Mouse (Mus musculus) activated CD4-positive, CD25-positive, alpha-beta regulatory T cell, adult 9 weeks (primary cell): ENCODE results near the gene Vmn1r44. TPM values are rescaled to one million over a fixed set of nuclear protein-coding genes. Genes with fewer than 3 reads are reported as not detected.

Experiments used
- polyA plus RNA-seq: library from polyadenylated mRNA; unstranded; fragments of 100-300 nt; shearing (Covaris generic); gene quantifications from one replicate; pipeline ENCODE4 v1.2.1, GENCODE M21; 2017

Vmn1r44 gene
- polyA plus RNA-seq = not detected

DNA sequence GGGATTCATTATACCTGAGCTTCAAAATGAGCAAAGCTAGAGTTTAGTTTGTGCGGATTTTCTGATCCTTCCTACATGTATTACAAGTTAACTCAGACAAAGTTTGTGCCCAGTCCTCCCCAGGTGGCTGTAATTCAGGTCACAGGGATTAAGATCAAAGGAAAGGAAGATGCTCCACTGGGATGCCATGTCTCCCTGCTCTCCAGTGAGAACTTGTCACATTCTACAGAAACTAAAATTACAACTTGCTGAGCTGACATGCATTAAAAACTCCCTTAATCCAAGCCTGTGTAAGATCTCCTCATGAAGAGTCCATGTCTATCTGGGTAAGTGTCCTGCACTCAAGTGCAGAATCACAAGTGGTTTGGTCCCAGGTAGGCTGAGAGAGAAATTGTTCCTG lies at the start of gene Vmn1r44:
Gene Vmn1r44, plus strand, starts transcription at position 301 of the 400 bp plus-strand sequence.

DNA sequence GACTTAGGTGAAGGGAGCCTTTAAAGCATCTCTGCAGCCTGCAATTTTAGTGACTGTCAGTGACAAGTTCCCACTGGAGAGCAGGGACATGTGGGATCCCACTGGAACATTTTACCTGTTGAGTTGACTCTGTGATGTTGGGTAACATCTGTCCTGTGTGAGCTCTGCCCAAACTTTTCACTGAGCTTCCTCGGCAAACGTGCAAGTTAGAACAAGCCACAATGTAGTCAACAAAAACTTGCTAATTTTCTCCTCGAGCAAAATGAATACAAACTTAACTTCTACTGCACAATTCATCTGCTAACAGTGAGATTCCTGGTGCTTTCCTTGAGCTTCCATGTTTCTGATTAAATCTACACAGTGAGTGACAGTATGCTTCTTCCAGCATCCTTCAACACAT lies 7.1 kb upstream of the Vmn1r44 start, which contains the start of the genes Vmn1r42 and Vmn1r43:
Gene Vmn1r42, minus strand, starts transcription at position 101 of the 400 bp plus-strand sequence.
Gene Vmn1r43, minus strand, starts transcription at position 101 of the 400 bp plus-strand sequence.

DNA sequence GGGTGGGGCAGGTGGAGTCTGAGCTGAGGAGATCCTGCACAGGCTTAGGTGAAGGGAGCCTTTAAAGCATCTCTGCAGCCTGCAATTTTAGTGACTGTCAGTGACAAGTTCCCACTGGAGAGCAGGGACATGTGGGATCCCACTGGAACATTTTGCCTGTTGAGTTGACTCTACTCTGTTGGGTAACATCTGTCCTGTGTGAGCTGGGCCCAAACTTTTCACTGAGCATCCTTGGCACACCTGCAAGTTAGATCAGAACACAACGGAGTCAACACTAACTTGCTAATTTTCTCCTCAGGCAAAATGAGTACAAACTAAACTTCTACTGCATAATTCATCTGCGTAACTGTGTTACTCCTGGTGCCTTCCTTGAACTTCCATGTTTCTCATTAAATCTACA lies 57.0 kb downstream of the Vmn1r44 start, which contains the start of gene Vmn1r45:
Gene Vmn1r45, minus strand, starts transcription at position 101 of the 400 bp plus-strand sequence.

Other genes starting within 250 kb of the Vmn1r44 start
- 1.3 TPM for gene Txnrd3, start 239.7 kb upstream of the Vmn1r44 start, polyA plus RNA-seq
- gene Vmn1r40, start 176.1 kb upstream of the Vmn1r44 start, polyA plus RNA-seq = not detected
- gene Vmn1r41, start 142.9 kb upstream of the Vmn1r44 start, polyA plus RNA-seq = not detected
- gene Vmn1r42, start 7.2 kb upstream of the Vmn1r44 start, polyA plus RNA-seq = not detected
- not detected for gene Vmn1r43, start 7.2 kb upstream of the Vmn1r44 start, polyA plus RNA-seq
- not detected for gene Vmn1r45, start 56.9 kb downstream of the Vmn1r44 start, polyA plus RNA-seq
- not detected for gene Vmn1r46, start 85.7 kb downstream of the Vmn1r44 start, polyA plus RNA-seq
- not detected for gene Vmn1r47, start 132.5 kb downstream of the Vmn1r44 start, polyA plus RNA-seq
- gene Vmn1r48, start 153.2 kb downstream of the Vmn1r44 start, polyA plus RNA-seq = not detected
- not detected for gene Vmn1r49, start 194.8 kb downstream of the Vmn1r44 start, polyA plus RNA-seq
- gene Vmn1r50, start 217.8 kb downstream of the Vmn1r44 start, polyA plus RNA-seq = not detected
- gene Vmn1r51, start 238.9 kb downstream of the Vmn1r44 start, polyA plus RNA-seq = not detected